Mouse (Mus musculus) neural tube, embryonic 14.5 days (tissue): ENCODE measurements around the gene Efcab12. TPM values are rescaled to one million over a fixed set of nuclear protein-coding genes. Genes with fewer than 3 reads are reported as not detected.

Source experiments
- ATAC-seq: fragments of 200-750 bp; cut with Nextera tagmentation; 2 replicates; pipeline ENCODE4 v1.8.0; 2017; ENCODE audit warnings: low read depth, mild to moderate bottlenecking, moderate TSS enrichment, moderate library complexity
- H3K27ac ChIP-seq: fragments of 300-500 bp; sonication (generic); 2 replicates; pipeline ENCODE4 v1.5.1; 2014; ENCODE audit warnings: low read depth, mild to moderate bottlenecking, control low read depth, low read length, moderate library complexity, mixed read lengths
- H3K27me3 ChIP-seq: fragments of 300-500 bp; sonication (generic); 2 replicates; pipeline ENCODE4 v1.6.1; 2014; ENCODE audit warnings: low read length; ENCODE audit not compliant: control insufficient read depth, insufficient read depth
- H3K36me3 ChIP-seq: fragments of 300-500 bp; sonication (generic); 2 replicates; pipeline ENCODE4 v1.6.1; 2014; ENCODE audit warnings: low read length, mixed read lengths; ENCODE audit not compliant: control insufficient read depth, insufficient read depth
- H3K4me1 ChIP-seq: fragments of 300-500 bp; sonication (generic); 2 replicates; pipeline ENCODE4 v1.6.1; 2014; ENCODE audit warnings: low read length; ENCODE audit not compliant: control insufficient read depth, insufficient read depth
- H3K4me2 ChIP-seq: fragments of 300-500 bp; sonication (generic); 2 replicates; pipeline ENCODE4 v1.6.1; 2014; ENCODE audit warnings: mild to moderate bottlenecking, low read depth, low read length, control low read depth
- H3K4me3 ChIP-seq: fragments of 300-500 bp; sonication (generic); 2 replicates; pipeline ENCODE4 v1.5.1; 2014; ENCODE audit warnings: low read depth, low read length, control low read depth, mixed read lengths
- H3K9ac ChIP-seq: fragments of 300-500 bp; sonication (generic); replicated peaks from 2 replicates; pipeline ENCODE4 v1.6.1; 2014; ENCODE audit warnings: low read depth, mild to moderate bottlenecking, control low read depth, low read length, mixed read lengths
- H3K9me3 ChIP-seq: fragments of 300-500 bp; sonication (generic); 2 replicates; pipeline ENCODE4 v1.6.1; 2016; ENCODE audit warnings: low read length; ENCODE audit not compliant: control insufficient read depth
- WGBS: fragments of 180-500 bp; shearing (Covaris S2); extraction: QIAGEN DNeasy Blood & Tissue Kit; methylation state at CpG from one replicate; pipeline ENCODE4 v1.1.7; 2014; 5-methylcytosine and 5-hydroxymethylcytosine counted together
- polyA plus RNA-seq: library from polyadenylated mRNA; unstranded; fragments of >200 nt; fragmentation: Nextera tagmentation; extraction: Ambion mirVana; gene quantifications from 2 replicates; pipeline ENCODE4 v1.2.1, GENCODE M21; 2014

Gene Efcab12
- polyA plus RNA-seq, 1 experiment from 2014 or later: 3.0 TPM

GRCm38 (mm10) chr6:115852446-115853090 lies 14.4 kb upstream of the Efcab12 start:
- H3K27ac ChIP-seq: peak overlapping the region; percentile 64
- peak overlapping the region; percentile 75 for H3K4me2 ChIP-seq
- no peaks in the 10 kb centered on the region for H3K36me3 ChIP-seq
- no peaks in the 10 kb centered on the region for H3K27me3 ChIP-seq
- peak overlapping the region; percentile 61 for H3K9ac ChIP-seq
- 6% methylated on average over 20 of the region's 20 CpGs for WGBS
- peaks cover 7% of the 10 kb centered on the region; the same call in 1 of the 2 replicates for H3K4me1 ChIP-seq
- H3K9me3 ChIP-seq: no peaks in the 10 kb centered on the region
- H3K4me3 ChIP-seq: peak overlapping the region; percentile 43
- ATAC-seq: no peak

DNA sequence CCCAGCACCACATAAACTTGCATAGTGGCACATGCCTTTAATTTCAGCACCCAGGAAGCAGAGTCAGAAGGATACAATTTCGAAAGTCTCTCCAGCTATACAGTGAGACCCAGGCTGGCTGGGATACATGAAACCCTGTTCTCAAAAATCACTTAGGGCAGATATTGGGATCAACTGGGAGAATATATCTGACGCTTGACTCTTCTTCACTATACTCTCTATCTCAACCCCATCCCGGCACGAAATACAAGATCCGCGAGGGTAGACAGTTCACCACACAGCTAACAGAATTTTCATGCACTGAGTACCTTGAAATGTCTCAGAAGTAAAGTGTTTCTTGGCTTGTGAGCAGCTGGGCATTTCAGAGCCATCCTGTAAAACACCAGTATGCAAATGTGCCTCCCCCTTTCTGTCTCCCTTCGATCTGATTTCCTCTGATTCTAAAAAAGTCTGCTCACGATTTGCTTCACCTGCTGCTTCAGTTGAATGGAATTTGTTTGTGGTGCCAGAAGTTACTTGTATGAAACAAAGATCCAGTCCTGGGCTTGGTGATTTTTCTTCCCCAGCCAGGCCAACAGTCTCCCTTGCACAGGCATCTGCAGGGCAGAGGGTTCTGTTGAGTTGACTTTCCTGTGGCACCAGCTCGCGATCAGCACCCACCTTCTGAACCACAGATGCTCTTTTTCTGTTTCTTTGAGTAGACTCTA lies 10.5 kb upstream of the Efcab12 start:
- Histone ChIP-seq H3K9ac (no peak overlapping the region), H3K27ac (no peak overlapping the region)
- no peak for ATAC-seq

GRCm38 (mm10) chr6:115846640-115847411 lies 8.6 kb upstream of the Efcab12 start:
- no peak overlapping the region for H3K27ac ChIP-seq

More for the DNA sequence above, 10.5 kb upstream of the Efcab12 start:
- H3K4me3 ChIP-seq: no peak overlapping the region
- H3K4me2 ChIP-seq: no peak overlapping the region
- no peaks in the 10 kb centered on the region for H3K9me3 ChIP-seq
- H3K36me3 ChIP-seq: 0 out of 2 replicates have a peak, but pooled peaks cover 3% of the 10 kb centered on the region
- peaks cover 7% of the 10 kb centered on the region; the same call in 1 of the 2 replicates for H3K4me1 ChIP-seq
- no peaks in the 10 kb centered on the region for H3K27me3 ChIP-seq
- WGBS: 96% methylated on average over 10 of the region's 10 CpGs

GRCm38 (mm10) chr6:115845006-115845405 lies 6.8 kb upstream of the Efcab12 start:
- 0 out of 2 replicates have a peak, but pooled peaks cover 5% of the 10 kb centered on the region for H3K36me3 ChIP-seq
- H3K4me3 ChIP-seq: no peak overlapping the region
- H3K9me3 ChIP-seq: no peaks in the 10 kb centered on the region
- H3K4me1 ChIP-seq: no peaks in the 10 kb centered on the region
- 93% methylated on average over 4 of the region's 4 CpGs for WGBS
- H3K27me3 ChIP-seq: no peaks in the 10 kb centered on the region
- no peak for ATAC-seq
- no peak overlapping the region for H3K27ac ChIP-seq
- H3K9ac ChIP-seq: no peak overlapping the region
- no peak overlapping the region for H3K4me2 ChIP-seq

More at GRCm38 (mm10) chr6:115846640-115847411, 8.6 kb upstream of the Efcab12 start:
- 0 out of 2 replicates have a peak, but pooled peaks cover 5% of the 10 kb centered on the region for H3K36me3 ChIP-seq
- no peaks in the 10 kb centered on the region for H3K27me3 ChIP-seq
- ATAC-seq: peak; percentile 49; the same call in 1 of the 2 replicates
- WGBS: 52% methylated on average over 6 of the region's 8 CpGs
- H3K4me3 ChIP-seq: no peak overlapping the region
- H3K9ac ChIP-seq: no peak overlapping the region
- H3K9me3 ChIP-seq: no peaks in the 10 kb centered on the region
- no peak overlapping the region for H3K4me2 ChIP-seq
- no peaks in the 10 kb centered on the region for H3K4me1 ChIP-seq

DNA sequence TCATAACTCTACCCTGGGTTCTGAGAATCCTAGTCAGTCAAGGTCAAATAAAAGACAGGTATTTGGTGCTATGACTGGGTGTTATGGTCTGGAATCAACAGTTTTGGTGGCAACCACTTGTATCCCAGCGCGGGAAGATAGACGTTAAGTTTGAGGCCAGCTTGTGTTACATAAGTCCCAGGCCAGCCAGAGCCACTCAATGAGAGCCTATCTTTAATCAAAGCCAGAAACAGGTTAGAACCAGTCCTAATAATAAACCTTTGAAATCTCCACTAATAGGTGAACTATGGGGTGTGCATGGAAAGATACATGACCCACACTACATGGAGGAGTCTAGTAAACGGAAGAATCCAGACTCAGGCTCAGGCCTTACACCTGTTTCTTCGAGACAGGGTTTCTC lies 533 bp upstream of the Efcab12 start:
- ATAC-seq: peak; percentile 52; the same call in 1 of the 2 replicates
- no peak overlapping the region; the same call in 1 of the 2 replicates for H3K4me3 ChIP-seq
- WGBS: 83% methylated on average over 5 of the region's 5 CpGs

DNA sequence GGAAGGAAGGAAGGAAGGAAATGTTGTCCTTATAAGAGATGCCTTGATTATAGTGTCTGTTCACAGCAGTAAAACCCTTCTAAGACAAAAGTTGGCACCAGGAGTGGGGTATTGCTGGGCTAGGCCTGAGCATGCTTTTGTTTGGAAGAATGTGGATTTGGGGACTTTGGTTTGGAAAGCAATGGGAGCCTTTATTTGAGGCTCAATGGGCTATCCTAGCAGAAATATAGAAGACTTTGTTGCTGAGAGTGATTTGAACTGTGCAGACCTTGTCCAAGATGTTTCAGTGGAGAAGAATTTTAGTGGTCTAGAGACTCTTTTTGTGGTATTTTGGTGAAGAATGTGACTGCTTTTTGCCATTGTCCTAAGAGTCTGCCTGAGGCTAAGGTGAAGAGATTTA lies 4.4 kb downstream of the Efcab12 start:
- Histone ChIP-seq H3K4me3 (no peak overlapping the region), H3K4me2 (no peak overlapping the region), H3K27ac (no peak overlapping the region), H3K9ac (no peak overlapping the region), H3K36me3 (no peaks in the 10 kb centered on the region), H3K4me1 (no peaks in the 10 kb centered on the region), H3K9me3 (no peaks in the 10 kb centered on the region), H3K27me3 (no peaks in the 10 kb centered on the region)
- ATAC-seq: no peak

More for the DNA sequence above, 533 bp upstream of the Efcab12 start:
- H3K4me2 ChIP-seq: peak overlapping the region; percentile 51
- H3K9ac ChIP-seq: no peak overlapping the region
- no peak overlapping the region for H3K27ac ChIP-seq
- 0 out of 2 replicates have a peak, but pooled peaks cover 1% of the 10 kb centered on the region for H3K36me3 ChIP-seq
- H3K9me3 ChIP-seq: no peaks in the 10 kb centered on the region
- H3K4me1 ChIP-seq: no peaks in the 10 kb centered on the region
- no peaks in the 10 kb centered on the region for H3K27me3 ChIP-seq

DNA sequence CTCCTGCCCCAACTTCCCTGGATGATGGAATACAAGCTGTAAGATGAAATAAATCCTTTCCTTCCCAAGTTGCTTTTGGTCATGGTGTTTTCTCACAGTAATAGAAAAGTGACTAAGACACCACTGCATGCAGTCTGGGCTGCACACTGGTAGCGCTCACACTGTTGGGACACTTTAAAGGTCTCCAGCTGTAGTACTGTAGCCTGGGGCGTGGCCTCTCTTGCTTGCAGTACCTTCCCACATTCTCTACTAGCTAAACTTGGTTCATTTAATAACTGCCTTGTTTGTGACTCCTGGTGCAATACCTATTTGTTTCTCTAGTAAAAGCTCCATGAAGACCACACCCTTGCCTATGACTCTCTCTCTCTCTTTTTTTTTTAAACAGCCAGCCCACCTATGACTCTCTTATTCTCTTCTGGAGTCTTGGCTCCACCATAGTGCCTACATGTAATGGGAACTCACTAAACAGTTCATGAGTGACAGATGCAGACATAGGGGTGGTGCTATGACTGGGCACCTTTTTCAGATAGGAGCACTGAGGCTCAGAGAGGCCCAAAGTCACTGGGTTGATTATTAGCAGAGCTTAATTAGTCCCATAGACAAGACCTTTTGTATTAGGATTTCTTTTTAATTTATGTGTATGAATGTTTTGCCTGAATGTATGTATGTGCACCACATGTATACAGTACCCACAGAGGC lies 5.9 kb downstream of the Efcab12 start:
- no peak for ATAC-seq
- Histone ChIP-seq H3K9ac (no peak overlapping the region), H3K4me3 (no peak overlapping the region), H3K27me3 (no peaks in the 10 kb centered on the region), H3K4me2 (no peak overlapping the region), H3K27ac (no peak overlapping the region), H3K9me3 (no peaks in the 10 kb centered on the region), H3K36me3 (no peaks in the 10 kb centered on the region), H3K4me1 (no peaks in the 10 kb centered on the region)
- WGBS: 90% methylated on average over 2 of the region's 2 CpGs

DNA sequence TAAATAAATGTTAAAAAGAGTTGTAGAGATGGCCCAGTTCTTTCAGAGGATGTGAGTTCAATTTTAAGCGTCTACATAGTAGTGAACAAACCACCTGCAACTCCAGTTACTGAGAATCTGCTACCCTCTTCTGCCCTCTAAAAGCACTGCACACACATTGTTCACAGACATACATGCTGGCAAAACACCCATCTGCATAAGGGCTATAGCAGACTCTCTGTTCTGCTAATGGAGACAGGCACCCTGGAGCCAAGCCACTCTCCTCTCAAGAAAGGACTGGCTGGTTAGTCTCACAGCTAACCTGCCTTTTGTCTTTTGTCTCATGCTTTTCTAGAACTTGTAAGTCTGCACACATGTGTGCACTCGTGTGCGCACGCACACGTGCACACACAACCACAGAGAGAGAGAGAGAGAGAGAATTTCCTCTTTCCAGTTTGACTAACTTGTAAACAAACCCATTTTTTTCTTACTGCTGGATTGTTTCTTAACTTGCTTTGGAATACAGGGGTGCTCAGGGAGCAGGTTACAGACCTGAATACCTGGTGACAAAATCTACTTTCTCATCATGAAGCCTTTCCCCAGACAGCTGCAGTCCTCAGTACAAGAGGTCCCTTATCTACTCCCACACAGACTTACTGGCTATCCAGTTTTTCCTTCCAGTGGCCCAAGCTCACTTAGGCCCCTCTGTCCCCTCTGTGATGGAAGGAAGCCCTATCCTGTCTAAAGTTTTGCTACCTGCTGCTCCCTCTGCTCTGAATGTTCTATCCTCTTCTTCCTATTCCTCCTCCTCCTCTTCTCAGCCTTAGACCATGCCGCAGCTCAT lies 7.2 kb downstream of the Efcab12 start:
- no peaks in the 10 kb centered on the region for H3K9me3 ChIP-seq
- no peak overlapping the region for H3K4me3 ChIP-seq
- no peaks in the 10 kb centered on the region for H3K36me3 ChIP-seq
- no peaks in the 10 kb centered on the region for H3K4me1 ChIP-seq
- no peak overlapping the region for H3K9ac ChIP-seq
- H3K27me3 ChIP-seq: no peaks in the 10 kb centered on the region
- WGBS: 85% methylated on average over 6 of the region's 6 CpGs
- no peak overlapping the region for H3K27ac ChIP-seq
- no peak for ATAC-seq
- H3K4me2 ChIP-seq: no peak overlapping the region
